Mouse (Mus musculus): ENCODE measurements around the gene Zfp119b. TPM values are rescaled to one million over a fixed set of nuclear protein-coding genes. Genes with fewer than 3 reads are reported as not detected.

Gene Zfp119b
- total and polyA plus RNA-seq, 3 experiments: 3.9 to 13.6 (median 6.5) TPM

- Histone ChIP-seq H3K4me1 (ENCODE audit: control insufficient read depth in 1 of 2, insufficient read depth in 2 of 2) (peaks cover 3 to 13% of the 10 kb centered on the region in 2 experiments; a peak in 3 of 4 replicates), H3K79me2 (replicated peaks; ENCODE audit: control insufficient read depth, extremely low read depth, insufficient read depth, poor library complexity, severe bottlenecking) (no peaks in the 10 kb centered on the region), H3K4me3 (replicated peaks in 1 of 3; ENCODE audit: low read depth in 2 of 3, low read length in 2 of 3, poor library complexity in 1 of 3) (no peak overlapping the region), H3K9ac (ENCODE audit: insufficient read depth, low read depth) (no peak overlapping the region), H3K4me2 (ENCODE audit: insufficient read depth, low read depth, poor library complexity, severe bottlenecking) (no peak overlapping the region), H3K9me3 (replicated peaks; ENCODE audit: low read length) (peaks cover 1% of the 10 kb centered on the region), H3K36me3 (replicated peaks in 1 of 2; ENCODE audit: control insufficient read depth in 1 of 2, insufficient read depth in 1 of 2, low read length in 1 of 2) (no peaks in the 10 kb centered on the region), H3K27ac (ENCODE audit: insufficient read depth, low read depth) (peak overlapping the region; percentile 59), H3K27me3 (replicated peaks) (peaks cover 14% of the 10 kb centered on the region)
- peak; percentile 63 for DNase-seq (ENCODE audit: extremely low read depth)
- dilution Hi-C loops (cut with MboI; ENCODE audit: extremely low pct_ligation_motif_present, extremely low pct_unique_long_range_greater_than_20kb, low sequenced_read_pairs): no loop called here
- TF ChIP-seq ELF1 (IDR thresholded peaks at IDR 0.05; ENCODE audit: low read depth, low read length) (peak; percentile 8; the same call in 1 of the 2 replicates), MAZ (IDR thresholded peaks at IDR 0.05; ENCODE audit: low read depth, low read length) (no peak), IRF4 (IDR thresholded peaks at IDR 0.05; ENCODE audit: low read depth, low read length) (peak; percentile 8; the same call in 1 of the 2 replicates), TCF12 (IDR thresholded peaks at IDR 0.05; ENCODE audit: low read depth, low read length) (peak; percentile 19; the same call in 1 of the 2 replicates), E2F4 (IDR thresholded peaks at IDR 0.05; ENCODE audit: insufficient replicate concordance, low read depth, low read length) (no peak), HCFC1 (IDR thresholded peaks at IDR 0.05; ENCODE audit: low read depth, low read length) (0 out of 2 replicates have a peak, but pooled peaks have one; percentile 15), MAX (IDR thresholded peaks at IDR 0.05; ENCODE audit: low read length) (0 out of 2 replicates have a peak, but pooled peaks have one; percentile 16), CTCF (conservative IDR thresholded peaks at IDR 0.05 in 1 of 2, IDR thresholded peaks at IDR 0.05 in 1 of 2; ENCODE audit: low read depth in 2 of 2, low read length in 2 of 2) (peak; percentile 79 to 95), JUND (conservative IDR thresholded peaks at IDR 0.05; ENCODE audit: low read depth, low read length) (no peak), POLR2A (IDR thresholded peaks at IDR 0.05; ENCODE audit: low read depth, low read length) (no peak), RAD21 (IDR thresholded peaks at IDR 0.05; ENCODE audit: low read depth, low read length) (peak; percentile 77), KAT2A (IDR thresholded peaks at IDR 0.05; ENCODE audit: insufficient replicate concordance, low read length) (no peak), SMC3 (IDR thresholded peaks at IDR 0.05; ENCODE audit: low read depth, low read length) (peak; percentile 75), RCOR1 (conservative IDR thresholded peaks at IDR 0.05; ENCODE audit: low read depth, low read length) (no peak)
- in situ Hi-C loops (cut with MboI; ENCODE audit: low pct_ligation_motif_present, low pct_unique_long_range_greater_than_20kb, low sequenced_read_pairs): no loop called here
Observed at GRCm38 (mm10) chr17:55976255-55976862, 27.1 kb upstream of the Zfp119b start.

GRCm38 (mm10) chr17:55971453-55971852, 22.2 kb upstream of the Zfp119b start:
- no peak overlapping the region for H3K9ac ChIP-seq (ENCODE audit: insufficient read depth, low read depth)
- H3K9me3 ChIP-seq (replicated peaks; ENCODE audit: low read length): no peaks in the 10 kb centered on the region
- H3K4me1 ChIP-seq (ENCODE audit: control insufficient read depth in 1 of 2, insufficient read depth in 2 of 2): peaks cover 0 to 20% of the 10 kb centered on the region in 2 experiments; a peak in 3 of 4 replicates
- no peak overlapping the region for H3K4me2 ChIP-seq (ENCODE audit: insufficient read depth, low read depth, poor library complexity, severe bottlenecking)
- DNase-seq (ENCODE audit: extremely low read depth): no peak
- H3K27me3 ChIP-seq (replicated peaks): no peaks in the 10 kb centered on the region
- H3K36me3 ChIP-seq (replicated peaks in 1 of 2; ENCODE audit: control insufficient read depth in 1 of 2, insufficient read depth in 1 of 2, low read length in 1 of 2): peaks cover 17 to 39% of the 10 kb centered on the region in 2 experiments
- H3K79me2 ChIP-seq (replicated peaks; ENCODE audit: control insufficient read depth, extremely low read depth, insufficient read depth, poor library complexity, severe bottlenecking): no peaks in the 10 kb centered on the region
- in situ Hi-C loops (cut with MboI; ENCODE audit: low pct_ligation_motif_present, low pct_unique_long_range_greater_than_20kb, low sequenced_read_pairs) (loop anchor here (5.0 kb wide), 1 partner anchor 36 kb away; the partner anchor contains the start of genes Mpnd and Stap2), dilution Hi-C loops (cut with MboI; ENCODE audit: extremely low pct_ligation_motif_present, extremely low pct_unique_long_range_greater_than_20kb, low sequenced_read_pairs) (no loop called here)
- no peak overlapping the region for H3K27ac ChIP-seq (ENCODE audit: insufficient read depth, low read depth)
- TF ChIP-seq BHLHE40 (IDR thresholded peaks at IDR 0.05; ENCODE audit: low read depth, low read length) (no peak), UBTF (IDR thresholded peaks at IDR 0.05; ENCODE audit: low read depth, low read length) (no peak), MAZ (IDR thresholded peaks at IDR 0.05; ENCODE audit: low read depth, low read length) (no peak), POLR2AphosphoS2 (IDR thresholded peaks at IDR 0.05; ENCODE audit: low read depth, low read length) (no peak), TCF12 (IDR thresholded peaks at IDR 0.05; ENCODE audit: low read depth, low read length) (no peak), HCFC1 (IDR thresholded peaks at IDR 0.05; ENCODE audit: low read depth, low read length) (no peak), E2F4 (IDR thresholded peaks at IDR 0.05; ENCODE audit: insufficient replicate concordance, low read depth, low read length) (no peak)
- H3K4me3 ChIP-seq (replicated peaks in 1 of 3; ENCODE audit: low read depth in 2 of 3, low read length in 2 of 3, poor library complexity in 1 of 3): no peak overlapping the region
